12 mouse cellular contexts compared by ENCODE assay signal in the genomic region with DNA sequence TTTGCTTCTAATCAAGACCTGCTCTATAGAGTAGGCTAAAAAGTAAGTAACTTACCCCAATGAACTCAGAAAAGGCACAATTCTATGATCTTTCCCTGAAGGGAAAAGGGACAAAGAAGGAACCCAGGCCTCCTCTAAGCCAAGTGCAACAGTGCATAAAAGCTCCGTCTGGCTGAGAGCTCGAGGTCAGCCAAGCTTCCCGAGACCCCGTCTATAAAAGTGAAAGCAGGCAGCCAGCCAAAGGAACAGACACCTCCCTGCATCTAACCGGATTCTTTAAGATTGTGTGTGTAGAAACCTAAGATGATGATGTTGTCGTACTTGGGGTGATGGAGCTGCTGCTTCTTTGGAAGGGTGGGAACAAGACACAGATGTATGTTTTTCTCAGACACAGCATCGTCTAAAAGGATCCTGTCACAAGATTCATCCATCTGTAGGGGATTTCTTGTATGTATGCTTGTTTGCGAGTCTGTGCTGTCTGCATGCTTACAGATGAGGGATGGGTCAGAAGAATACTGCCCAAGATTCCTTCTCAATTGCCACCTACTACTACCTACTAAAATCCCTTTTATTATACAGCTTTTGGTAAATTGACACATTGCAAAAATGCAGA. TPM values are rescaled to one million over a fixed set of nuclear protein-coding genes. Genes with fewer than 3 reads are reported as not detected.
DNase-seq lines count a peak whose midpoint lies in the region; ATAC-seq and TF ChIP-seq lines count a peak whose summit lies in the region.
"Had no signal": no experiment of that assay in that cellular context is flagged by ENCODE, and none has a peak within 500 bp of the region (broad histone marks: within the 10 kb centered on the region; RNA-seq: fewer than 3 reads in every experiment).

No protein-coding gene starts in this region.

- no peak overlapping the region for H3K4me3 ChIP-seq in heart, postnatal 0 days (ENCODE audit: low read depth, low read length)
- no peak overlapping the region for H3K4me3 ChIP-seq in lung, embryonic 14.5 days (ENCODE audit: low read depth, low read length)
- H3K4me3 ChIP-seq: left cerebral cortex, adult 2 months; liver, embryonic 12.5 days; megakaryocyte, embryonic 14.5 days had no signal

- intact Hi-C loops in heart, postnatal 10 days (cut with DNase I), result no loop called here

- no peak for TF ChIP-seq EP300 in heart, postnatal 0 days (IDR thresholded peaks at IDR 0.05; ENCODE audit: low read depth)

- 40% methylated on average over 8 of the region's 8 CpGs for WGBS in heart, postnatal 0 days
- WGBS in lung, embryonic 14.5 days, result 40% methylated on average over 8 of the region's 8 CpGs

- H3K27ac ChIP-seq in heart, postnatal 0 days (ENCODE audit: low read depth), result no peak overlapping the region
- H3K27ac ChIP-seq in lung, embryonic 14.5 days (ENCODE audit: low read depth), result no peak overlapping the region
- H3K27ac ChIP-seq: left cerebral cortex, adult 2 months; liver, embryonic 12.5 days had no signal

- TF ChIP-seq CTCF in heart, postnatal 0 days (IDR thresholded peaks at IDR 0.05; ENCODE audit: low read depth), result no peak
- no peak for TF ChIP-seq CTCF in lung, embryonic 14.5 days (IDR thresholded peaks at IDR 0.05; ENCODE audit: low read depth)

- no peak overlapping the region for H3K9ac ChIP-seq in heart, postnatal 0 days (replicated peaks; ENCODE audit: low read depth, low read length)
- no peak overlapping the region for H3K9ac ChIP-seq in lung, embryonic 14.5 days
- H3K9ac ChIP-seq: liver, embryonic 12.5 days had no signal

- no peaks in the 10 kb centered on the region for H3K4me1 ChIP-seq in heart, postnatal 0 days (ENCODE audit: control insufficient read depth, insufficient read depth)
- no peaks in the 10 kb centered on the region for H3K4me1 ChIP-seq in lung, embryonic 14.5 days (ENCODE audit: insufficient read depth)
- H3K4me1 ChIP-seq: liver, embryonic 12.5 days had no signal

- H3K36me3 ChIP-seq in heart, postnatal 0 days (replicated peaks; ENCODE audit: control insufficient read depth, insufficient read depth, low read length), result no peaks in the 10 kb centered on the region
- H3K36me3 ChIP-seq in lung, embryonic 14.5 days (ENCODE audit: insufficient read depth), result no peaks in the 10 kb centered on the region
- H3K36me3 ChIP-seq: liver, embryonic 12.5 days had no signal

- H3K4me2 ChIP-seq in heart, postnatal 0 days (ENCODE audit: low read depth, low read length), result peak overlapping the region; percentile 24; the same call in 1 of the 2 replicates
- H3K4me2 ChIP-seq in lung, embryonic 14.5 days, result no peak overlapping the region
- H3K4me2 ChIP-seq: liver, embryonic 12.5 days had no signal

- H3K27me3 ChIP-seq in heart, postnatal 0 days (ENCODE audit: control insufficient read depth, insufficient read depth, low read length), result no peaks in the 10 kb centered on the region
- H3K27me3 ChIP-seq in lung, embryonic 14.5 days (ENCODE audit: insufficient read depth, low read length), result no peaks in the 10 kb centered on the region
- H3K27me3 ChIP-seq: liver, embryonic 12.5 days; megakaryocyte, embryonic 14.5 days had no signal

- DNase-seq in cerebellum, postnatal 14 days, result peak; percentile 89
- no peak for DNase-seq in cerebellum, adult 9-11 months
- no peak for DNase-seq in heart, postnatal 0 days (ENCODE audit: low spot score)
- no peak for DNase-seq in heart, postnatal 10 days
- peak; percentile 37 for DNase-seq in lung, embryonic 14.5 days
- DNase-seq in lung, postnatal 14 days, result no peak
- peak; percentile 62 for DNase-seq in retina, postnatal 1 day
- no peak for DNase-seq in spleen, postnatal 10 days (ENCODE audit: low spot score in 2 of 2)
- DNase-seq: right cerebral cortex, postnatal 14 days had no signal

- no peaks in the 10 kb centered on the region for H3K9me3 ChIP-seq in heart, postnatal 0 days (replicated peaks; ENCODE audit: control insufficient read depth, low read length)
- no peaks in the 10 kb centered on the region for H3K9me3 ChIP-seq in lung, embryonic 14.5 days (ENCODE audit: low read depth, low read length)
- H3K9me3 ChIP-seq: liver, embryonic 12.5 days; megakaryocyte, embryonic 14.5 days had no signal

- ATAC-seq in heart, postnatal 0 days (ENCODE audit: insufficient read depth, low read depth), result no peak
- ATAC-seq in lung, embryonic 14.5 days (ENCODE audit: insufficient read depth), result no peak
- ATAC-seq: liver, embryonic 12.5 days had no signal

RNA-seq across cellular contexts. Expression of a gene that starts 40.5 kb away (rescaled TPM):
- 34.6 and 37.3 TPM in 2 replicates for total RNA-seq in heart, postnatal 0 days (2014; rRNA removed; ENCODE audit: low replicate concordance)
- 38.6 and 39.3 TPM in 2 replicates for polyA plus RNA-seq in heart, postnatal 0 days (2015; fragmentation: Nextera tagmentation; extraction: Ambion mirVana)
- total RNA-seq in heart, postnatal 10 days (2021), result 10 to 100 TPM; 53.4 to 62.0 TPM
- polyA plus RNA-seq in lung, embryonic 14.5 days (2014; fragmentation: Nextera tagmentation; extraction: Ambion mirVana), result 38.0 and 40.0 TPM in 2 replicates

Comparison
In these comparisons a context has a peak if more than half of its experiments do, and no peak if none do; other contexts are left out.
1. DNase-seq: peak in cerebellum, postnatal 14 days (2 of 2), lung, embryonic 14.5 days (single experiment) and retina, postnatal 1 day (single experiment); none in cerebellum, adult 9-11 months (single experiment), heart, postnatal 0 days (single experiment), heart, postnatal 10 days (0 of 2), lung, postnatal 14 days (single experiment) and spleen, postnatal 10 days (0 of 2).